Mouse (Mus musculus) embryonic facial prominence, embryonic 13.5 days (tissue): ENCODE data around the gene Hadhb. TPM values are rescaled to one million over a fixed set of nuclear protein-coding genes. Genes with fewer than 3 reads are reported as not detected.
"Not testable (repeated sequence)": the region's sequence is repeated elsewhere in the genome, so short reads cannot be mapped to it uniquely, and the experiment has no call there.

Experiments
- ATAC-seq: fragments of 200-750 bp; cut with Nextera tagmentation; 2 replicates; pipeline ENCODE4 v1.8.0; 2017; ENCODE audit warnings: low read depth; ENCODE audit not compliant: insufficient number of reproducible peaks, insufficient read depth, low FRiP score, low TSS enrichment
- H3K27ac ChIP-seq: fragments of 300-500 bp; sonication (generic); 2 replicates; pipeline ENCODE4 v1.5.1; 2015; ENCODE audit warnings: moderate library complexity, mild to moderate bottlenecking, inconsistent platforms
- H3K27me3 ChIP-seq: fragments of 300-500 bp; sonication (generic); 2 replicates; pipeline ENCODE4 v1.6.1; 2015; ENCODE audit warnings: mild to moderate bottlenecking, inconsistent platforms
- H3K36me3 ChIP-seq: fragments of 300-500 bp; sonication (generic); 2 replicates; pipeline ENCODE4 v1.6.1; 2015; ENCODE audit warnings: mild to moderate bottlenecking, inconsistent platforms
- H3K4me1 ChIP-seq: fragments of 300-500 bp; sonication (generic); 2 replicates; pipeline ENCODE4 v1.6.1; 2015; ENCODE audit warnings: inconsistent platforms
- H3K4me2 ChIP-seq: fragments of 300-500 bp; sonication (generic); 2 replicates; pipeline ENCODE4 v1.6.1; 2015; ENCODE audit warnings: moderate library complexity, mild to moderate bottlenecking, inconsistent platforms
- H3K4me3 ChIP-seq: fragments of 300-500 bp; sonication (generic); 2 replicates; pipeline ENCODE4 v1.5.1; 2015; ENCODE audit warnings: mild to moderate bottlenecking, inconsistent platforms
- H3K9ac ChIP-seq: fragments of 300-500 bp; sonication (generic); 2 replicates; pipeline ENCODE4 v1.6.1; 2015; ENCODE audit warnings: mild to moderate bottlenecking, inconsistent platforms
- H3K9me3 ChIP-seq: fragments of 300-500 bp; sonication (generic); 2 replicates; pipeline ENCODE4 v1.6.1; 2016; ENCODE audit warnings: inconsistent platforms
- WGBS: fragments of 180-500 bp; shearing (Covaris S2); methylation state at CpG from one replicate; pipeline ENCODE4 v1.1.7; 2015; ENCODE audit warnings: mixed read lengths; 5-methylcytosine and 5-hydroxymethylcytosine counted together
- polyA plus RNA-seq: library from polyadenylated mRNA; unstranded; fragments of >200 nt; fragmentation: Nextera tagmentation; extraction: Ambion mirVana; gene quantifications from 2 replicates; pipeline ENCODE4 v1.2.1, GENCODE M21; 2015

Gene Hadhb
- polyA plus RNA-seq, 1 experiment from 2014 or later, result 127 TPM

- peaks cover 10% of the 10 kb centered on the region for H3K36me3 ChIP-seq
- no peaks in the 10 kb centered on the region for H3K4me1 ChIP-seq
- ATAC-seq, result no peak
- 88% methylated on average over 1 of the region's 1 CpGs for WGBS
- H3K9ac ChIP-seq, result no peak overlapping the region
- H3K27ac ChIP-seq, result no peak overlapping the region
- H3K4me2 ChIP-seq, result no peak overlapping the region
- H3K4me3 ChIP-seq, result no peak overlapping the region
- H3K9me3 ChIP-seq, result no peaks in the 10 kb centered on the region
- H3K27me3 ChIP-seq, result no peaks in the 10 kb centered on the region
These were observed 37.4 kb downstream of the Hadhb start for GRCm38 (mm10) chr5:30192452-30192851.

GRCm38 (mm10) chr5:30195340-30195739 is 40.3 kb downstream of the Hadhb start:
- Histone ChIP-seq H3K27ac (no peak overlapping the region), H3K27me3 (no peaks in the 10 kb centered on the region), H3K4me3 (no peak overlapping the region), H3K4me2 (no peak overlapping the region), H3K36me3 (no peaks in the 10 kb centered on the region), H3K9ac (no peak overlapping the region), H3K4me1 (no peaks in the 10 kb centered on the region), H3K9me3 (no peaks in the 10 kb centered on the region)
- no peak for ATAC-seq
- WGBS, result 92% methylated on average over 5 of the region's 5 CpGs

GRCm38 (mm10) chr5:30198257-30198656 is 43.2 kb downstream of the Hadhb start:
- Histone ChIP-seq H3K4me1 (no peaks in the 10 kb centered on the region), H3K27me3 (no peaks in the 10 kb centered on the region), H3K4me2 (no peak overlapping the region), H3K27ac (no peak overlapping the region), H3K4me3 (no peak overlapping the region), H3K36me3 (no peaks in the 10 kb centered on the region), H3K9me3 (no peaks in the 10 kb centered on the region), H3K9ac (no peak overlapping the region)
- no peak for ATAC-seq
- WGBS, result 83% methylated on average over 7 of the region's 7 CpGs

GRCm38 (mm10) chr5:30201521-30201920 is 46.5 kb downstream of the Hadhb start:
- Histone ChIP-seq H3K27me3 (no peaks in the 10 kb centered on the region), H3K9ac (no peak overlapping the region), H3K4me3 (no peak overlapping the region), H3K9me3 (no peaks in the 10 kb centered on the region), H3K36me3 (no peaks in the 10 kb centered on the region), H3K4me1 (no peaks in the 10 kb centered on the region), H3K4me2 (no peak overlapping the region), H3K27ac (no peak overlapping the region)
- WGBS, result 46% methylated on average over 5 of the region's 5 CpGs
- no peak for ATAC-seq

- H3K27me3 ChIP-seq, result no peaks in the 10 kb centered on the region
- no peak for ATAC-seq
- H3K27ac ChIP-seq, result no peak overlapping the region
- no peaks in the 10 kb centered on the region for H3K36me3 ChIP-seq
- WGBS, result 86% methylated on average over 7 of the region's 7 CpGs
- no peak overlapping the region for H3K9ac ChIP-seq
- no peak overlapping the region for H3K4me2 ChIP-seq
- H3K4me1 ChIP-seq, result no peaks in the 10 kb centered on the region
- H3K4me3 ChIP-seq, result no peak overlapping the region
- no peaks in the 10 kb centered on the region for H3K9me3 ChIP-seq
These were observed 47.2 kb downstream of the Hadhb start for GRCm38 (mm10) chr5:30202221-30202620.

GRCm38 (mm10) chr5:30203216-30203885 is 48.3 kb downstream of the Hadhb start:
- ATAC-seq, result no peak
- H3K9ac ChIP-seq, result no peak overlapping the region
- no peaks in the 10 kb centered on the region for H3K9me3 ChIP-seq

GRCm38 (mm10) chr5:30204441-30204840 is 49.4 kb downstream of the Hadhb start:
- Histone ChIP-seq H3K9me3 (no peaks in the 10 kb centered on the region), H3K27me3 (no peaks in the 10 kb centered on the region), H3K27ac (no peak overlapping the region), H3K4me3 (no peak overlapping the region), H3K36me3 (no peaks in the 10 kb centered on the region), H3K4me2 (no peak overlapping the region), H3K4me1 (no peaks in the 10 kb centered on the region), H3K9ac (no peak overlapping the region)
- 50% methylated on average over 1 of the region's 1 CpGs for WGBS
- ATAC-seq, result no peak

More at GRCm38 (mm10) chr5:30203216-30203885, 48.3 kb downstream of the Hadhb start:
- Histone ChIP-seq H3K4me3 (no peak overlapping the region), H3K36me3 (no peaks in the 10 kb centered on the region), H3K27me3 (no peaks in the 10 kb centered on the region), H3K4me1 (no peaks in the 10 kb centered on the region), H3K4me2 (no peak overlapping the region), H3K27ac (no peak overlapping the region)
- WGBS, result 80% methylated on average over 10 of the region's 10 CpGs

GRCm38 (mm10) chr5:30205034-30205433 is 50.0 kb downstream of the Hadhb start:
- Histone ChIP-seq H3K27ac (no peak overlapping the region), H3K4me3 (no peak overlapping the region), H3K36me3 (no peaks in the 10 kb centered on the region), H3K9me3 (no peaks in the 10 kb centered on the region), H3K9ac (no peak overlapping the region), H3K4me1 (no peaks in the 10 kb centered on the region), H3K4me2 (no peak overlapping the region), H3K27me3 (no peaks in the 10 kb centered on the region)
- ATAC-seq, result no peak
- 72% methylated on average over 3 of the region's 3 CpGs for WGBS

GRCm38 (mm10) chr5:30205493-30205892 is 50.4 kb downstream of the Hadhb start, which contains the start of gene Adgrf3:
Gene Adgrf3, minus strand, starts transcription at chr5:30205722.
- Histone ChIP-seq H3K4me3 (no peak within 1 kb of the TSS), H3K9ac (no peak within 1 kb of the TSS), H3K4me2 (no peak within 1 kb of the TSS), H3K4me1 (no peaks in the 10 kb centered on the region), H3K27ac (no peak within 1 kb of the TSS), H3K9me3 (no peaks in the 10 kb centered on the region), H3K36me3 (no peaks in the 10 kb centered on the region), H3K27me3 (no peaks in the 10 kb centered on the region)
- 29% methylated on average over 5 of the region's 5 CpGs for WGBS
- no peak for ATAC-seq

- WGBS, result 71% methylated on average over 6 of the region's 6 CpGs
- H3K27me3 ChIP-seq, result no peaks in the 10 kb centered on the region
These were observed 52.2 kb downstream of the Hadhb start for GRCm38 (mm10) chr5:30207276-30207675.

GRCm38 (mm10) chr5:30210758-30211157 is 55.7 kb downstream of the Hadhb start:
- H3K36me3 ChIP-seq, ATAC-seq, H3K4me3 ChIP-seq, H3K9me3 ChIP-seq, H3K4me2 ChIP-seq, H3K27me3 ChIP-seq, H3K4me1 ChIP-seq, H3K27ac ChIP-seq, H3K9ac ChIP-seq: not testable (repeated sequence)
- 92% methylated on average over 5 of the region's 5 CpGs for WGBS

More at GRCm38 (mm10) chr5:30207276-30207675, 52.2 kb downstream of the Hadhb start:
- Histone ChIP-seq H3K4me1 (no peaks in the 10 kb centered on the region), H3K4me2 (no peak overlapping the region), H3K36me3 (no peaks in the 10 kb centered on the region), H3K27ac (no peak overlapping the region), H3K9ac (no peak overlapping the region), H3K4me3 (no peak overlapping the region), H3K9me3 (no peaks in the 10 kb centered on the region)
- ATAC-seq, result no peak

- H3K27me3 ChIP-seq, result no peaks in the 10 kb centered on the region
- no peaks in the 10 kb centered on the region for H3K36me3 ChIP-seq
- ATAC-seq, result no peak
- no peak overlapping the region for H3K9ac ChIP-seq
- WGBS, result 7% methylated on average over 4 of the region's 4 CpGs
- no peak overlapping the region for H3K4me3 ChIP-seq
- H3K9me3 ChIP-seq, result no peaks in the 10 kb centered on the region
- H3K4me2 ChIP-seq, result no peak overlapping the region
- no peak overlapping the region for H3K27ac ChIP-seq
- H3K4me1 ChIP-seq, result no peaks in the 10 kb centered on the region
These were observed 59.8 kb downstream of the Hadhb start for GRCm38 (mm10) chr5:30214889-30215288.
